Mouse (Mus musculus): ENCODE measurements around the gene Hcar1. TPM values are rescaled to one million over a fixed set of nuclear protein-coding genes. Genes with fewer than 3 reads are reported as not detected.

Gene Hcar1
- total RNA-seq, 2 experiments from 2014 or later = 0.11 to 0.31 TPM

Other genes with a start within 250 kb of the Hcar1 start
- gene Clip1, start 195.4 kb downstream of the Hcar1 start, total RNA-seq (2021) = 100 to 1,000 TPM; 122 TPM
- gene Zcchc8, start 158.9 kb downstream of the Hcar1 start, total RNA-seq (2021) = 10 to 100 TPM; 20.3 to 23.8 TPM
- 10 to 100 TPM; 42.3 to 48.2 TPM for gene Rsrc2, start 130.6 kb downstream of the Hcar1 start, total RNA-seq (2021)
- 1 to 10 TPM in 1 of 2 experiments, under 1 TPM in 1; 0.89 to 2.0 TPM for gene Kntc1, start 130.3 kb downstream of the Hcar1 start, total RNA-seq (2021)
- gene Hcar2, start 14.5 kb downstream of the Hcar1 start, total RNA-seq (2021) = not detected
- gene Denr, start 27.2 kb upstream of the Hcar1 start, total RNA-seq (2021) = 10 to 100 TPM; 45.4 to 55.2 TPM
- gene Gm43518, start 47.4 kb upstream of the Hcar1 start, total RNA-seq (2021) = under 1 TPM in 1 of 2 experiments, not detected in 1; 0.72 TPM
- gene Ccdc62, start 50.7 kb upstream of the Hcar1 start, total RNA-seq (2021) = 1 to 10 TPM; 1.2 TPM
- 10 to 100 TPM in 1 of 2 experiments, 1 to 10 TPM in 1; 7.2 to 11.1 TPM for gene Hip1r, start 93.6 kb upstream of the Hcar1 start, total RNA-seq (2021)
- gene Vps37b, start 152.2 kb upstream of the Hcar1 start, total RNA-seq (2021) = 1 to 10 TPM; 6.3 to 7.8 TPM
- 1 to 10 TPM; 5.7 TPM for gene Abcb9, start 215.8 kb upstream of the Hcar1 start, total RNA-seq (2021)
- 1 to 10 TPM; 6.8 to 8.8 TPM for gene Ogfod2, start 232.3 kb upstream of the Hcar1 start, total RNA-seq (2021)
- gene Arl6ip4, start 236.1 kb upstream of the Hcar1 start, total RNA-seq (2021) = 10 to 100 TPM; 42.8 to 46.5 TPM

Data from gastrocnemius, postnatal 14 days (tissue).